Mouse (Mus musculus): ENCODE measurements around the gene Rbfox1.

GRCm38 (mm10) chr16:6424738-6425137 lies 539.6 kb downstream of the Rbfox1 start:
- TF ChIP-seq CTCF (IDR thresholded peaks at IDR 0.05; ENCODE audit: low read depth, low read length) (no peak), TAL1 (conservative IDR thresholded peaks at IDR 0.05; ENCODE audit: low read depth, low read length) (no peak), GATA2 (IDR thresholded peaks at IDR 0.05; ENCODE audit: borderline replicate concordance, low read depth, low read length) (no peak), POLR2AphosphoS5 (IDR thresholded peaks at IDR 0.05; ENCODE audit: insufficient replicate concordance, low read depth, low read length) (no peak), GATA1 (IDR thresholded peaks at IDR 0.05; ENCODE audit: borderline replicate concordance, low read length) (no peak)
